Mouse (Mus musculus) myocyte (in vitro differentiated cells): Measurements from ENCODE around the gene Stard13.

ENCODE experiments used
- CEBPB ChIP-seq: IDR thresholded peaks from 2 replicates; pipeline ENCODE4 v1.6.1; 2011; ENCODE audit warnings: mild to moderate bottlenecking, moderate library complexity; ENCODE audit not compliant: poor library complexity, insufficient read depth, severe bottlenecking
- E2F4 ChIP-seq: IDR thresholded peaks from one replicate; pipeline ENCODE4 v1.6.1; 2011; ENCODE audit warnings: mild to moderate bottlenecking, control low read depth, moderate library complexity; ENCODE audit not compliant: insufficient read depth
- MAX ChIP-seq: IDR thresholded peaks from one replicate; pipeline ENCODE4 v1.6.1; 2011; ENCODE audit warnings: low read depth, mild to moderate bottlenecking, control low read depth
- MYOD1 ChIP-seq, 3 experiments: IDR thresholded peaks; one replicate each; pipeline ENCODE4 v1.6.1; 2011; ENCODE audit warnings: control low read depth in 2 of 3, low read depth in 2 of 3, mild to moderate bottlenecking in 2 of 3, moderate library complexity in 1 of 3; ENCODE audit not compliant: insufficient read length in 2 of 3, control insufficient read depth in 1 of 3
- MYOG ChIP-seq, 3 experiments: IDR thresholded peaks; one replicate each; pipeline ENCODE4 v1.6.1; 2011; ENCODE audit warnings: control low read depth in 2 of 3, low read depth in 2 of 3, mild to moderate bottlenecking in 2 of 3; ENCODE audit not compliant: insufficient read length in 2 of 3, control insufficient read depth in 1 of 3, insufficient read depth in 1 of 3
- POLR2A ChIP-seq: IDR thresholded peaks from one replicate; pipeline ENCODE4 v1.6.1; 2011; ENCODE audit warnings: low read depth, mild to moderate bottlenecking, control low read depth, moderate library complexity; ENCODE audit not compliant: insufficient read length
- POLR2AphosphoS2 ChIP-seq: IDR thresholded peaks from one replicate; pipeline ENCODE4 v1.6.1; 2011; ENCODE audit warnings: low read depth, control low read depth; ENCODE audit not compliant: insufficient read length
- REST ChIP-seq: IDR thresholded peaks from one replicate; pipeline ENCODE4 v1.6.1; 2011; ENCODE audit warnings: mild to moderate bottlenecking, control low read depth, moderate library complexity; ENCODE audit not compliant: insufficient read depth, insufficient read length
- SRF ChIP-seq: IDR thresholded peaks from one replicate; pipeline ENCODE4 v1.6.1; 2011; ENCODE audit warnings: low read depth; ENCODE audit not compliant: control insufficient read depth, insufficient read length
- TCF12 ChIP-seq: IDR thresholded peaks from one replicate; pipeline ENCODE4 v1.6.1; 2011; ENCODE audit warnings: mild to moderate bottlenecking, control low read depth; ENCODE audit not compliant: poor library complexity, insufficient read depth, severe bottlenecking
- TCF3 ChIP-seq: IDR thresholded peaks from one replicate; pipeline ENCODE4 v1.6.1; 2011; ENCODE audit warnings: low read depth, control low read depth; ENCODE audit not compliant: insufficient read length
- USF1 ChIP-seq: IDR thresholded peaks from one replicate; pipeline ENCODE4 v1.6.1; 2011; ENCODE audit warnings: low read depth, mild to moderate bottlenecking, control low read depth, moderate library complexity

GRCm38 (mm10) chr5:151192266-151192665, 41.4 kb downstream of the Stard13 start:
- TF ChIP-seq TCF12 (no peak), POLR2A (no peak), REST (no peak), USF1 (no peak), CEBPB (0 out of 2 replicates have a peak, but pooled peaks have one; percentile 8), SRF (no peak), E2F4 (no peak), MYOG (IDR thresholded peaks at IDR 0.05; ENCODE audit: control insufficient read depth in 1 of 3, insufficient read depth in 1 of 3, insufficient read length in 2 of 3, low read depth in 2 of 3) (no peak), MYOD1 (IDR thresholded peaks at IDR 0.05; ENCODE audit: control insufficient read depth in 1 of 3, insufficient read length in 2 of 3, low read depth in 2 of 3) (no peak), MAX (no peak), POLR2AphosphoS2 (no peak), TCF3 (no peak)
